Mouse (Mus musculus): ENCODE measurements around the gene Nacad. TPM values are rescaled to one million over a fixed set of nuclear protein-coding genes. Genes with fewer than 3 reads are reported as not detected.

Gene Nacad
- total and polyA plus RNA-seq, 2 experiments from 2014 or later = 56.7 to 84.9 TPM

DNA sequence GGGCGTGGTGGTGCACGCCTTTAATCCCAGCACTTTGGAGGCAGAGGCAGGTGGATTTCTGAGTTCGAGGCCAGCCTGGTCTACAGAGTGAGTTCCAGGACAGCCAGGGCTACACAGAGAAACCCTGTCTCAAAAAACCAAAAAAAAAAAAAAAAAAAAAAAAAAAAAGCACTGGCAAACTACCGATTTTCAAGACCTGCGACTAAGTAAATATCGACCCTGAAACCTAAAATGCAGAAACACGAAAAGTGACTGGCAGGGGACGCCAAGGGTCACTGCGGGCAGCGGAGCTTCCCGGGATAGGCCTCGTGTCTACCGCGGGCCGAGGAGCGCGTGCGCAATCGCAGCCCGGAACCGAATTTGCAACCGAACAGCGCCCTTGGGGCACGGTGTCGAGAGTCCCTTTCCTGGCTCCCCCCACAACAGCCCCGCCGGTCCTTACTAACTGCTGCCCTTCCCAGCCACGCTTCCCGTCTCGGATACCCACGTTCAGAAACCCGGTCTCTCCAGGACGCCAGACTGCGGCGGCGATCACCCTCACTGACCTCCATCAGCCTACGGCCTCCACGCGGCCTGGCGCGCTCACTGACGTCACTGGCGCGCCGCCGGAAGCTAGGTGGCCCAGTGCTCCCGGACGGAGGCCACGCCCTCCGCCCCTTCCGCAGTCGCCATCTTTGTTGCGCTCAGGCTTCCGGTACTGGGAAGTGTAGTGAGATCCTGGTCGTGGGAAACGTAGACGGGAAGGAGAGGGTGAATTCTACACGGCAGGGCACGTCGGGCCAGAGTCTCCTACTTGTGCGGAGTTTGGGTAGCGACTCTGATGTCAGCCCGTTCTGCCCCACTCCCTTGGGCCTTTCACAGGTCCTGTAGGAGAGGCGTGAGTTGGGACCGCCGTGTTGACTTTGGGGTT is 19.9 kb upstream of the Nacad start, which contains the start of gene Tbrg4:
Gene Tbrg4, minus strand, starts transcription at position 590 of the 910 bp plus-strand sequence.
- H3K9me3 ChIP-seq (ENCODE audit: low read length) = no peaks in the 10 kb centered on the region
- H3K4me3 ChIP-seq (ENCODE audit: low read length) = peak within 1 kb of the TSS; percentile 77
- H3K4me2 ChIP-seq (ENCODE audit: low read depth, low read length) = peak within 1 kb of the TSS; percentile 80
- peaks cover 8% of the 10 kb centered on the region for H3K4me1 ChIP-seq (ENCODE audit: insufficient read depth, low read length)
- WGBS = 1% methylated on average over 66 of the region's 66 CpGs
- ATAC-seq (peak; percentile 96), DNase-seq (ENCODE audit: low spot score) (peak; percentile 99)
- peaks cover 22% of the 10 kb centered on the region for H3K36me3 ChIP-seq (ENCODE audit: insufficient read depth, low read length)
- peak within 1 kb of the TSS; percentile 72 for H3K9ac ChIP-seq (replicated peaks; ENCODE audit: low read length)
- H3K27ac ChIP-seq = peak within 1 kb of the TSS; percentile 91
- no peak for TF ChIP-seq CTCF (IDR thresholded peaks at IDR 0.05; ENCODE audit: low read depth)
- H3K27me3 ChIP-seq (ENCODE audit: insufficient read depth, low read length) = no peaks in the 10 kb centered on the region

DNA sequence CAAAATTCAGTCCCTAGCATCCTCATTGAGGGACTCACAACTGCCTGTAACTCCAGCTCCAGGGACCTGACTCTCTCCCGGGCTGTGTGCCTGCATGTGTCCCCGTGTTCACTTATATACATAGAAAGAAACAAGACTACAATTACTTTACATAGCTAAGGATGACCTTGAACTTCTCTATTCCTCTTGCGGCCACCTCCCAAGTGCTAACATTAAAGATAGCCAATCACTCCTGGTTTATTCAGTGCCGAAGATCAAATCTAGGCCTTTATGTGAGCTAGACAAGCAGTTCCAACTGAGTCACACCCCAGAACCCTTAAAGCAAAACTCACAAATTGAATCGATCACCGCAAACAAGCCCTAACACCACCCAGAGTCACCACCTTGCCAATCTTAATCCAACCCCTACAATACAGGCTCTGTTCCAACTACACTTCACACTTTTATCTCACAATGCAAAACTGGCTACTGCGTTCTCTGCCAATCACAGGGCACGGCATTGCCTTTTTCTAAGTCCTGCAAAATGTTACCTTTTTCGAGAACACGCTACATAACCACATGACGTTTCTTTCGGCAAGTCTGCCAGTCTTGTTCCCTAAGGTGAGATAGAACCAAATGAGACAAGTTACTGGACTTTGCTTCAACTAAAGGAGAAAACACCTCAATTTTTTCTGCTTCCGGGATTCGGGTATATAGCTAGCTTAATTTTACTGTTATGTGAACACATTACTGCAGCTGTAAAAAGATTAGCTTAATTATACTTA is 18.9 kb upstream of the Nacad start:
- Histone ChIP-seq H3K27ac (no peak overlapping the region), H3K4me2 (ENCODE audit: low read depth, low read length) (peak overlapping the region; percentile 80), H3K4me1 (ENCODE audit: insufficient read depth, low read length) (peaks cover 8% of the 10 kb centered on the region), H3K27me3 (ENCODE audit: insufficient read depth, low read length) (no peaks in the 10 kb centered on the region), H3K9me3 (ENCODE audit: low read length) (no peaks in the 10 kb centered on the region), H3K9ac (replicated peaks; ENCODE audit: low read length) (peak overlapping the region; percentile 72; the same call in 1 of the 2 replicates), H3K36me3 (ENCODE audit: insufficient read depth, low read length) (peaks cover 31% of the 10 kb centered on the region), H3K4me3 (ENCODE audit: low read length) (peak overlapping the region; percentile 77)
- ATAC-seq (no peak), DNase-seq (ENCODE audit: low spot score) (no peak)
- 69% methylated on average over 14 of the region's 14 CpGs for WGBS
- no peak for TF ChIP-seq CTCF (IDR thresholded peaks at IDR 0.05; ENCODE audit: low read depth)

DNA sequence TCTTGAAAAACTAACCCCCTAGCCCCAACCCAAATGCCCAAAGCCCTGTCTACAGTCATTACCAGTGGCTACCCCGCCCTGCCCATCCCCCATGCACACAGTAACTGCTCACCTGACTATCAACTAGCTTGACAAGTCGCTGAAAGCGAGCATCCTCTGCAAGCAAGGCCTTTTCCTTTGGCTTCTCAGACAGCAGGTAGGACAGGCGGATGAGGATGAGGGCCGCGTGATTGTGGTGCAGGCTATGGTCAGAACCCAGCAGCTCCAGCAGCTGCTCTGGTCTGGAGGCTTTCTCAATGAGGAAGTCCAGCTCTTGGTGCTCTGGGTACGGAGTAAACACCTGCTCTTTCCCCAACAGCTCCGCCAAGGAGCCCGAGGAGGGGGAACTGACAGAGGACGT is 17.9 kb upstream of the Nacad start:
- WGBS = 91% methylated on average over 10 of the region's 10 CpGs

DNA sequence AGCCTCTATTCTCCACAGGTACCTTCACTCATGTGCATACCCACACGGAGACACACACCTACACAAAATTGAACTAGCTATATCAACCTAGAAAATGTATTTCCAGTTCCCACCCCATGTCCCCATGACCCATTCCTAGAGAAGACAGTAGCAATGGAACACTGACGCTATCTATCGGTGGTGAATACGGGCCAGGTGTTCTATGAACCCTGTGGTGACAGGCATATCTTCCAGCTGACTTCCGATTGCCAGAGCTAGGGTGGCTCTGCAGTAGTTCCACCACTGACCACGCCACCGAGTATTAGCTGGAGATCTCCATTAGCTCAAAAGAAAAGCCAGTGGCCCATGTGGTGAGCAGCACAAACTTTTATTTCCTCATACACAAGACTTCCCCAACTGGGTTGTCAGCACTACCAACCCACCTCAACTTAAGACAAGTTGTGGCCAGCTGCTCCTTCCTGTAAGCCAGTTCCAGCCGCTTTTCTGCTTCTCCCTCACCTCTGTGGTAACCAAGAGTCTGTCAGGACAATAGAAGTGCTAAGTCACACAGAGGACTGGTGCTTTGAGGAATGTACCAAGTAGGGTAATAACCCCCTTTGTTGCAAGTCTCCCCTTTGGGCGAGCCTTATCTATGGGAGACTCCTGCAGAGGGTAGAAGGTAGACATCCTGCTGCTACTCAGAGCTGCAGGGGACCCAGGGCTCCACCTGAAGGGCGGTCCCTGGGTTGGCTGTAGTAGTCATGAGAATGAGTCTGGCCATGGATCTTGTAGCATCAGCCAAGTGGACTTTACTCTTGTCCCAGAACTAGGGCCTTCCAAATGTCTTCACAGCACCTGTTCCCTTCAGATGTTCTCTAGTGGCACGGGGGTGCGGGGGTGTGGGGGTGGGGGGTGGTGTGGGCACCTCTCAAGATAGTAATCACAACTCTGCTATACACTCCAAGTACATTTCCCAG is 9.7 kb upstream of the Nacad start:
- WGBS = 93% methylated on average over 12 of the region's 12 CpGs
- no peak overlapping the region for H3K9ac ChIP-seq (replicated peaks; ENCODE audit: low read length)
- ATAC-seq = no peak

More for the DNA sequence above, 17.9 kb upstream of the Nacad start:
- Histone ChIP-seq H3K9me3 (ENCODE audit: low read length) (no peaks in the 10 kb centered on the region), H3K27ac (no peak overlapping the region), H3K4me3 (ENCODE audit: low read length) (no peak overlapping the region), H3K36me3 (ENCODE audit: insufficient read depth, low read length) (peaks cover 42% of the 10 kb centered on the region), H3K4me2 (ENCODE audit: low read depth, low read length) (no peak overlapping the region), H3K27me3 (ENCODE audit: insufficient read depth, low read length) (no peaks in the 10 kb centered on the region), H3K9ac (replicated peaks; ENCODE audit: low read length) (no peak overlapping the region), H3K4me1 (ENCODE audit: insufficient read depth, low read length) (peaks cover 8% of the 10 kb centered on the region)
- no peak for ATAC-seq
- no peak for TF ChIP-seq CTCF (IDR thresholded peaks at IDR 0.05; ENCODE audit: low read depth)
- DNase-seq (ENCODE audit: low spot score) = no peak

DNA sequence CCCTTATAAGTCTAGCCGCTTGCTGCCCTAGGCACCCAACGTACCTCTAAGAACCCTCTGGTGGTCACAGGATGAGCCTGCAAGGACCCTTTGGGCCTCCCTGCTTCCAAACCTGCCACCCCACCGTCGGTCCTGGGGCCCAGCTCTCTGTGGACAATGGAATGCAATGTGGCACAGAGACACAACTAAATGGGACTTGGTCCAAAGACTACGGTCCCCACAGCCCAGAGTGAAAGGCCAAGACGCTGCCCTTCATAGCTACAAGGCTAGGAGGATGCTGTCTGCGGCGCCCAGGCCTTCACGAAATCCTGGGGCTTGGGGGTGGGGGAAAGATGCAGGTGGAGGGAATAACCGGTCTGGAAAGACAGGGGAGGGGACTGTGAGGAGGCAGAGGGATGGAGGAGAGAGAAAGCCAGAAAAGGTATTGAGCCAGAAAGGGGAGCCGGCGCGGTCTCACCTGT is 802 bp downstream of the Nacad start:
- peak overlapping the region; percentile 71 for H3K9ac ChIP-seq (replicated peaks; ENCODE audit: low read length)
- peak; percentile 59 for TF ChIP-seq CTCF (IDR thresholded peaks at IDR 0.05; ENCODE audit: low read depth)
- DNase-seq (ENCODE audit: low spot score) = peak; percentile 65
- peak overlapping the region; percentile 97 for H3K27ac ChIP-seq
- WGBS = 4% methylated on average over 13 of the region's 13 CpGs
- 0 out of 2 replicates have a peak, but pooled peaks cover 6% of the 10 kb centered on the region for H3K36me3 ChIP-seq (ENCODE audit: insufficient read depth, low read length)
- no peaks in the 10 kb centered on the region for H3K27me3 ChIP-seq (ENCODE audit: insufficient read depth, low read length)
- peaks cover 12% of the 10 kb centered on the region; the same call in 1 of the 2 replicates for H3K4me1 ChIP-seq (ENCODE audit: insufficient read depth, low read length)
- no peaks in the 10 kb centered on the region for H3K9me3 ChIP-seq (ENCODE audit: low read length)
- peak overlapping the region; percentile 77 for H3K4me2 ChIP-seq (ENCODE audit: low read depth, low read length)
- peak overlapping the region; percentile 53 for H3K4me3 ChIP-seq (ENCODE audit: low read length)
- peak; percentile 4 for ATAC-seq

More for the DNA sequence above, 9.7 kb upstream of the Nacad start:
- H3K9me3 ChIP-seq (ENCODE audit: low read length) = no peaks in the 10 kb centered on the region
- H3K27me3 ChIP-seq (ENCODE audit: insufficient read depth, low read length) = no peaks in the 10 kb centered on the region
- H3K4me3 ChIP-seq (ENCODE audit: low read length) = no peak overlapping the region
- no peak for TF ChIP-seq CTCF (IDR thresholded peaks at IDR 0.05; ENCODE audit: low read depth)
- H3K4me2 ChIP-seq (ENCODE audit: low read depth, low read length) = no peak overlapping the region
- no peak overlapping the region for H3K27ac ChIP-seq
- no peak for DNase-seq (ENCODE audit: low spot score)
- H3K4me1 ChIP-seq (ENCODE audit: insufficient read depth, low read length) = no peaks in the 10 kb centered on the region
- H3K36me3 ChIP-seq (ENCODE audit: insufficient read depth, low read length) = peaks cover 67% of the 10 kb centered on the region

DNA sequence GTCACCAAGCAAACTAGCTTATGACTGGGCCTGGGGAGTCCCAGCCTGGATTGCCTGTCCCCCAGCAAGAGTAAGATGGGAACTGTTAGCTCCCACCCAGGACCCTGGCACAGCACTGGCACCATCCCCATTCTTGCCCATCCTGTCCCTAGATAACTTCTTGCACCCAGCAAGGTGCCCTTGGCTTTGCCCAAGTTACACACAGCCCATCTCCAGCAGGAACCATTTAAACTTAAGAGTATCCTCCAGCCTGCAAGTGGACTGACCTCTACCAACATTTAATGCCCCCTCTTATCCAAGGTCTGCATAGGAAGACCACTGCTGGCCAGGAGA is 1.3 kb downstream of the Nacad start:
- no peak for DNase-seq (ENCODE audit: low spot score)
- ATAC-seq = no peak
- H3K9me3 ChIP-seq (ENCODE audit: low read length) = no peaks in the 10 kb centered on the region
- peak overlapping the region; percentile 97 for H3K27ac ChIP-seq
- TF ChIP-seq CTCF (IDR thresholded peaks at IDR 0.05; ENCODE audit: low read depth) = no peak
- peak overlapping the region; percentile 71 for H3K9ac ChIP-seq (replicated peaks; ENCODE audit: low read length)
- H3K36me3 ChIP-seq (ENCODE audit: insufficient read depth, low read length) = 0 out of 2 replicates have a peak, but pooled peaks cover 6% of the 10 kb centered on the region
- peak overlapping the region; percentile 77 for H3K4me2 ChIP-seq (ENCODE audit: low read depth, low read length)
- peaks cover 14% of the 10 kb centered on the region; the same call in 1 of the 2 replicates for H3K4me1 ChIP-seq (ENCODE audit: insufficient read depth, low read length)
- H3K4me3 ChIP-seq (ENCODE audit: low read length) = peak overlapping the region; percentile 53
- H3K27me3 ChIP-seq (ENCODE audit: insufficient read depth, low read length) = no peaks in the 10 kb centered on the region
